Mouse (Mus musculus): ENCODE measurements around the gene Olfr5. TPM values are rescaled to one million over a fixed set of nuclear protein-coding genes. Genes with fewer than 3 reads are reported as not detected.
"Not testable (repeated sequence)": the region's sequence is repeated elsewhere in the genome, so short reads cannot be mapped to it uniquely, and the experiment has no call there.

Olfr5 gene
- not detected in 2 replicates for polyA plus RNA-seq (2012; ENCODE audit: insufficient read depth, insufficient read length, missing spikeins)

- Histone ChIP-seq H3K4me1 (ENCODE audit: control insufficient read depth, insufficient read depth, low read length) (no peaks in the 10 kb centered on the region), H3K27ac (ENCODE audit: insufficient read depth, low read depth, low read length) (no peak within 1 kb of the TSS), H3K4me3 (ENCODE audit: insufficient read depth, low read length) (no peak within 1 kb of the TSS)
- TF ChIP-seq POLR2A (IDR thresholded peaks at IDR 0.05; ENCODE audit: borderline replicate concordance, low read depth, low read length) (no peak), CTCF (IDR thresholded peaks at IDR 0.05; ENCODE audit: low read depth, low read length) (no peak)
Observed at GRCm38 (mm10) chr7:6486841-6487240, at the start of gene Olfr5. Gene Olfr5, minus strand, starts transcription at chr7:6486941.

DNA sequence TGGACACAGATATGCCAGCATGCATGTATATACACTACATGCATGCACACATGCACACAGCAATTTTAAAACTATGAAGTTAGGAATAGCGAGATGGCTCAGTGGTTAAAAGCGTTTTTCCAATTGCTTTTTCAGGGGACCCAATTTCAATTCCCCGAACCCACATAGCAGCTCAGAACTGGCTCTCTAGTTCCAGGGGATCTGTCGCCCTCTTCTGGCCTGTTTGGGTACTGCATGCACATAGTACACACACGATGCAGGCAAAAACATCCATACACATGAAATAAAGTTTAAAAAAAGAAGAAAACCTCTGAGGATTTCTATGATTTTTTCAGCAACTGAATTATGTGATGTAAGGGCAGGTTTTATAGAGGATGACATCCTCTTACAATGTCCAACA is 39.4 kb upstream of the Olfr5 start:
- Histone ChIP-seq H3K4me3 (ENCODE audit: insufficient read depth, low read length) (no peak overlapping the region), H3K27ac (ENCODE audit: insufficient read depth, low read depth, low read length) (no peak overlapping the region), H3K4me1 (ENCODE audit: control insufficient read depth, insufficient read depth, low read length) (no peaks in the 10 kb centered on the region)
- TF ChIP-seq POLR2A (IDR thresholded peaks at IDR 0.05; ENCODE audit: borderline replicate concordance, low read depth, low read length) (no peak), CTCF (IDR thresholded peaks at IDR 0.05; ENCODE audit: low read depth, low read length) (peak; percentile 35; the same call in 1 of the 2 replicates)

DNA sequence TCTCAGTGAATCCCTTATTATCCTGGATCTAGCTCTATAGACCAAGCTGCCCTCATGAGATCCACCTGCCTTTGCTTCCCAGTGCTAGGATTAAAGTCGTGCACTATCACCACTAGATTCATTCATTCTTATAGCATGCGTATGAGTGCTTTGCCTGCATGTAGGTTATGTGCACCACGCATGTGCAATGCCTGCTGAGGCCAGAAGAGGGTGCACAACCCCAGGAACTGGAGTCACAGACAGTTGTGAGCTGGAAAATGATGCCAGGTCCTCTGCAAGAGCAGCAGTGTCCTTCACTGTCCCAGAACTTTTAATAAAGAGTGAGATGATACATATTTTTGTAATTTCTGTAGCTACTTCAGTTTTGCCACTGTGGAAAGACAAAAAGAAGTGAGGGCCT is 38.3 kb upstream of the Olfr5 start:
- TF ChIP-seq POLR2A (IDR thresholded peaks at IDR 0.05; ENCODE audit: borderline replicate concordance, low read depth, low read length) (no peak), CTCF (IDR thresholded peaks at IDR 0.05; ENCODE audit: low read depth, low read length) (no peak)
- Histone ChIP-seq H3K4me3 (ENCODE audit: insufficient read depth, low read length) (no peak overlapping the region), H3K4me1 (ENCODE audit: control insufficient read depth, insufficient read depth, low read length) (no peaks in the 10 kb centered on the region), H3K27ac (ENCODE audit: insufficient read depth, low read depth, low read length) (no peak overlapping the region)

DNA sequence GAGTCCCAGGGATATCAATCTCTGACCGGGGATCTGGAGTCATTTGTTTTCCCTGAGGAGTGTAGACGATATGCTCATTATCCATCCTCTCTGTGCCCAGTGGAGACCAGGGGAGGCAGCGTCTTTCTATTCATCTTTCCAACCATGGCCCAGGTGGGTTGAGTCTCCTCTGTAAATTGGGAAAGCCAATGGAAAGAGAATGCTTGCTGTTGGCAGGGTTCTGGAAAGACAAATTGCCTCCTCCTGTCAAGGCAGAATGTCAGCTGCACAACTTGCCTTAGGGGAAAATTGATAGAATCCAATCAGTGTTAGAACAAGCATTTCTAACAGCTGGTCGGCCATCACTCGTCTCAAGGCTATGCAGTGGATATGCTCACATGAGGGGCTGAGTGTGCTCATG is 36.1 kb upstream of the Olfr5 start, which contains the start of gene Olfr1349:
TSS of gene Olfr1349 (minus strand) at position 101 of the 400 bp plus-strand sequence.
- Histone ChIP-seq H3K4me3 (ENCODE audit: insufficient read depth, low read length) (no peak within 1 kb of the TSS), H3K27ac (ENCODE audit: insufficient read depth, low read depth, low read length) (no peak within 1 kb of the TSS), H3K4me1 (ENCODE audit: control insufficient read depth, insufficient read depth, low read length) (no peaks in the 10 kb centered on the region)
- TF ChIP-seq POLR2A (IDR thresholded peaks at IDR 0.05; ENCODE audit: borderline replicate concordance, low read depth, low read length): no peak
- TF ChIP-seq CTCF (IDR thresholded peaks at IDR 0.05; ENCODE audit: low read depth, low read length): no peak

DNA sequence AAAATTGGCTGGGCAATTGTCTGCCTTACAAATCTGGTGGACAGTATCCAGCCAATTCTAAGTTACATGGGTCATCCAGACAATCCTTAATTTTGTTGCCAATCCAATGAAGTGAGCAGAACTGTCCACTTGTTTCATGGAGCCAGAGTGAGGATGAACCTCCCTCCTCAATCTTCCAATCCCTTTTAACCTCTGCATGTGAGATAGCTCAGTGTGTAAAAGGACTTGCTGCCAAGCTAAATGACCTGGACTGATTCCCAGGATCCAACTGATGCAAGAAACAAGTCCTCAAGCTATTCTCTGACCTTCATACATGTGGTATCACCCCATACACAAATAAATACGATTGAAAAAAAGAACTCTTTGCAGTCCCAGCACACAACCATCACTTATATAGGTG is 34.9 kb upstream of the Olfr5 start:
- Histone ChIP-seq H3K4me3 (ENCODE audit: insufficient read depth, low read length) (no peak overlapping the region), H3K27ac (ENCODE audit: insufficient read depth, low read depth, low read length) (no peak overlapping the region), H3K4me1 (ENCODE audit: control insufficient read depth, insufficient read depth, low read length) (no peaks in the 10 kb centered on the region)
- TF ChIP-seq POLR2A (IDR thresholded peaks at IDR 0.05; ENCODE audit: borderline replicate concordance, low read depth, low read length) (no peak), CTCF (IDR thresholded peaks at IDR 0.05; ENCODE audit: low read depth, low read length) (no peak)

DNA sequence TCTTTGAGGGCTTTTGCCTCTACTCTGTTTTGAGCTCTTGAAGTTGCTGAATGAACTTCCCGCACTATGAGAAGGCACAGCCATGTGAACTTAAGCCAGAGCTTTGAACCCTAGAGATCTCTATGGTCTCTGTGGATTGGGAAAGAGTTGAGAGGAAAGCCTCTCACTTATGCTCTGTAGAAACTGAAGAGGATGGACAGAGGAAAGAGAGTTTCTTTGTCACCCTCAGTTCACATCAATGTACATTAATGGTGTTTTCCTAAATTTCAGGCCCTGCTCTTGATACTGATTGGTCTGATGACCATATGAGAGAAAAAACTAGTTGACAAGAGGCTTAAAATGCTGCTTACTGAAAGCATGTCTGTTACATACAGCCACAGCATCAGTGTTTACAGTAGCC is 21.9 kb upstream of the Olfr5 start, which contains the start of gene Olfr1348:
TSS of gene Olfr1348 (minus strand) at position 101 of the 400 bp plus-strand sequence.
- TF ChIP-seq CTCF (IDR thresholded peaks at IDR 0.05; ENCODE audit: low read depth, low read length): no peak
- no peak for TF ChIP-seq POLR2A (IDR thresholded peaks at IDR 0.05; ENCODE audit: borderline replicate concordance, low read depth, low read length)
- H3K4me1 ChIP-seq (ENCODE audit: control insufficient read depth, insufficient read depth, low read length): no peaks in the 10 kb centered on the region
- H3K4me3 ChIP-seq (ENCODE audit: insufficient read depth, low read length): no peak within 1 kb of the TSS

GRCm38 (mm10) chr7:6499655-6500054 is 12.9 kb upstream of the Olfr5 start, which contains the start of gene Olfr1347:
Gene Olfr1347, minus strand, starts transcription at chr7:6499755.
- no peak for TF ChIP-seq POLR2A (IDR thresholded peaks at IDR 0.05; ENCODE audit: borderline replicate concordance, low read depth, low read length)
- TF ChIP-seq CTCF (IDR thresholded peaks at IDR 0.05; ENCODE audit: low read depth, low read length): no peak

More for the DNA sequence above, 21.9 kb upstream of the Olfr5 start, which contains the start of gene Olfr1348:
- no peak within 1 kb of the TSS for H3K27ac ChIP-seq (ENCODE audit: insufficient read depth, low read depth, low read length)

DNA sequence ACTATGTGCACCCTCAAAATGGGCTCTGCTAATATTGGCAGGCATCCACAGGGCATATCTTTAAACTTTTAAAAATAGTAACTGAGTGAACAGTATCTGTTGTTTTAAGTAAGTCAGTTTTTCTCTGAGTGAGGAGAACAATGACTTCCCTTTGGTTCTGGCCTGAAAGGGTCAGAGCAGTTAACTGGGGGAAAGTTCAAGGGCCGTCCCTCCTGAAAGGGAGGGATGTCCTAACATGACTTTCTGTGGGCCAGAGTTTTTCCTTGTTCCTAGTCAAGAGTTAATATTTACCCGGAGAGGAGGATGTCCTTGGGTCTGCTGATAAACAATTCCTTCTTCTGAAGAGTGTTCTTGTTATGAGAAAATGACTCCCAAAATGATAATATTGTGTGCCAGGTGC is 9.1 kb downstream of the Olfr5 start:
- not testable (repeated sequence) for H3K27ac ChIP-seq (ENCODE audit: insufficient read depth, low read depth, low read length); H3K4me3 ChIP-seq (ENCODE audit: insufficient read depth, low read length); H3K4me1 ChIP-seq (ENCODE audit: control insufficient read depth, insufficient read depth, low read length)

More at GRCm38 (mm10) chr7:6499655-6500054, 12.9 kb upstream of the Olfr5 start, which contains the start of gene Olfr1347:
- no peaks in the 10 kb centered on the region for H3K4me1 ChIP-seq (ENCODE audit: control insufficient read depth, insufficient read depth, low read length)
- H3K4me3 ChIP-seq (ENCODE audit: insufficient read depth, low read length): no peak within 1 kb of the TSS
- H3K27ac ChIP-seq (ENCODE audit: insufficient read depth, low read depth, low read length): no peak within 1 kb of the TSS

DNA sequence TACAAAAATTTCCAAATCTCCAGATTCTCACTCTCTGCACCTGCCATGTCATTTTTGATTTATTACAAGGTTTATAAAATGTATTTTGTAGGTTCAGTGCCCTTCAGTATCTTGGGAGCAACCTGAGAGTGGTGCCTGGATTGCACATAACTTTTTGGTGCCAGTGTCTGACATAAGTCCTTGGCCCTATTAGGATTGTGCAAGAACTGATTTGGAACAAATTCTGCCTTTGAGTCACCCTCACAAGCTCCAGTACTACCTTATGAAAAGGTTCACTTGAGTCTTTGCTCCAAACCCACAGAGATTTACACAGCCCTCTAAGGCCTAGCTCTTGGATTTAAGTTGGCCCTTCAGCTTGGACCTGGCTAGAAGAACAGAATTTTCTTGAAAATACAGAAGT is 19.8 kb downstream of the Olfr5 start, which contains the start of gene Olfr1346:
TSS of gene Olfr1346 (plus strand) at position 151 of the 400 bp plus-strand sequence.
- H3K4me1 ChIP-seq (ENCODE audit: control insufficient read depth, insufficient read depth, low read length): no peaks in the 10 kb centered on the region
- TF ChIP-seq CTCF (IDR thresholded peaks at IDR 0.05; ENCODE audit: low read depth, low read length) (no peak), POLR2A (IDR thresholded peaks at IDR 0.05; ENCODE audit: borderline replicate concordance, low read depth, low read length) (no peak)
- no peak within 1 kb of the TSS for H3K4me3 ChIP-seq (ENCODE audit: insufficient read depth, low read length)
- H3K27ac ChIP-seq (ENCODE audit: insufficient read depth, low read depth, low read length): no peak within 1 kb of the TSS

- Histone ChIP-seq H3K4me1 (ENCODE audit: control insufficient read depth, insufficient read depth, low read length) (no peaks in the 10 kb centered on the region), H3K4me3 (ENCODE audit: insufficient read depth, low read length) (no peak overlapping the region), H3K27ac (ENCODE audit: insufficient read depth, low read depth, low read length) (no peak overlapping the region)
- no peak for TF ChIP-seq CTCF (IDR thresholded peaks at IDR 0.05; ENCODE audit: low read depth, low read length)
- no peak for TF ChIP-seq POLR2A (IDR thresholded peaks at IDR 0.05; ENCODE audit: borderline replicate concordance, low read depth, low read length)
Observed at GRCm38 (mm10) chr7:6456399-6456798, 30.3 kb downstream of the Olfr5 start.
